Mouse (Mus musculus): ENCODE results near the gene Mrps11.

Gene Mrps11

DNA sequence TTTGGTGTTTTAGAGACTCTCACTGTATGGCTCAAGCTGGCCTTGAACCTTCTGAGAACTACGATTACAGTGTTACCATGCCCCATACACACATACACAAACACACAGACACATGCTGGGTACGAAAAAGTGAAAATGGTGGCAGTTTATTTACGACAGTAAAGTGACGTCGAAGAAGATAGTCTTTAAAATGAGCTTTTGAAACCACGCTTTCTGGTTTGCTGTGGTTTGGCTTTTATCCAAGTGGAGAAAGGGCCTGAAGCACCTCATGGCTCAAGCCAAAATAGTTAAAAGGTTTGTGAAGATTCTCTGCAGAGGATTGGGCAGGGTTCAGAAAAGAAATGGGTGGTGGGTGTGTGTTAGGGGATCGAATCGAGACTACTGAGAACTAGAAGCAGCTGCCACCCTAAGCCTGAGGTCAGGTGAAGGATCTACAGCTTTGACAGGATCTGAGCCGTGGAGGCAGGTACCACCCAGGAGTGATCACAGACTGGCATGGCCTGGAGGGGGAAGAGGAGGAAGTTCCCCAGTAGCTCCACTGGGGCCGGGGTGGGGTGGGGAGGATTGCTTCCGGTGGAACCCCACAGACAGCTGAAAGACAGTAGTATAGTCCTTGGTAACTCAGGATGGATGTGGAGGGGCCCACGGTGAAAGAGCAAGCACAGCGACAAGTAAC is 11.1 kb downstream of the Mrps11 start:
- DNase-seq (ENCODE audit: low read depth, low spot score) = peak; percentile 32

DNA sequence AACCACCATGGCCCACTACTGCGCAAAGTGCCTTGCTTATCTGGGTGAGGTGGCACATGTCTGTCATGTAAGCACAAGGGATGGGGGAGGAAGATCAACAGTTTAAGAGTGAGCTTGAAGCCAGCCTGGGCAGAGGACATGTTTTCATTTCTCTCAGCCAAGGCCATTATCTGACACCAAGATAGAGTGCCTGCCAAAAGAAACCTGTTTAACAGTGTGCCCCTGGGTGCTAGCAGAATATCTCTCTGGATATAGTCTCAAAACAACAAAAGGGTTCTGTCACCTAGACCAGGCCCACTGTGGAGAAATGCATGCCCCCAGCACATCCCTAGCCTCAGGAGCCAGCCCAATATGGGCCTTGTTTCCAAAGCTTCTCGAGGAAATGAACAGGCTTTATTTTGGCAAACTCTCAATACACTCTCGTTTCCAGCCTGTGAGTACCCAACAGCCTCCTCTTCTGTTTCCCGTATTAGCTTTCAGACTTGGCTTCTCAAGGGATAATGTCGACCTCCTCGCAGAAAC is 11.7 kb downstream of the Mrps11 start:
- DNase-seq (ENCODE audit: low read depth, low spot score) = no peak

DNA sequence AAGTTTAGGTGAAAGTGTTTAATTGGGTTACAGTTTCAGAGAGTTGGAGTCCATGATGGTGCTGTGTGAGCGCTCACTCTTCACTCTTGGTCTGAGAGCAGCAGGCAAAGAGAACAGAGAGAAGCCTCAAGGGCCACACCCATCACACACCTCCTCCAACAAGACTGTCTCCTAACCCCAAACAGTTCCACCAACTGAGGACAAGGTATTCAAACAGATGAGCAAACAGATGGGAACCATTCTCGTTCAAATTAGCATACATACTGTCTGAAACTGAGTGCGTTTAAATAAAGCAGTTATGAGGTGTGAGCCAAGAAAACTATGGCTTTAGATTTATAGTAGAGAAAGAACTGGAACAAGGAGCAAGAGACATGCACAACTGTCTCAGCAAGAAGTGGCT is 13.7 kb downstream of the Mrps11 start:
- no peak for DNase-seq (ENCODE audit: low read depth, low spot score)

DNA sequence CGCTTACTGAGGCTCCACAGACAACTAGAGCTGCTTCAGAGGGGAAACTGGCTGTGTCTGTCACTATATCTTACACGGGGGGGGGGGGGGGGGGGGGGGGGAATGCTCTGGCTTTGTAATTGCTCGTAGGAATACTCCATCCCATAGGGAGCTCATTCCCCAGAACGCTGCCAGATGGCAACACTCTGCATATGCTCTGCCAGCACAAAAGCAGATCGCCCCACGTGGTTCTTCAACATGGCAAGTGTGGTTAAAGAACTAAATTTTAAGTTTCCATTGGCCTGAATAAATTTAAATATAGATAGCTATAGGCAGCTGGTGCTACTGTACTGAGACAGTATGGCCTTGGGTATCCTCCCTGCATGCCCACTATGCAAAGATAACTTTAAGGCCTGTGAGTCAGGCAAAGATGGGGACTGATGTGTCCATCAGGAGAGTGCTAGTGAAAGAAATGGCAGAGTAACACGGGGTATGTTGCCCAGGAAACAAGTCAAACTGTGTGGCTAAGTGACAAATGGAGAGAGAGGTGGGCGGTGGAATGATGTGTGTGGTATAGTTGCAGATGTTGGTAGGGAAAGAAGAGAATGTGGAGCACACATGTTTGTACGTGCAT is 15.0 kb downstream of the Mrps11 start:
- no peak for DNase-seq (ENCODE audit: low read depth, low spot score)

DNA sequence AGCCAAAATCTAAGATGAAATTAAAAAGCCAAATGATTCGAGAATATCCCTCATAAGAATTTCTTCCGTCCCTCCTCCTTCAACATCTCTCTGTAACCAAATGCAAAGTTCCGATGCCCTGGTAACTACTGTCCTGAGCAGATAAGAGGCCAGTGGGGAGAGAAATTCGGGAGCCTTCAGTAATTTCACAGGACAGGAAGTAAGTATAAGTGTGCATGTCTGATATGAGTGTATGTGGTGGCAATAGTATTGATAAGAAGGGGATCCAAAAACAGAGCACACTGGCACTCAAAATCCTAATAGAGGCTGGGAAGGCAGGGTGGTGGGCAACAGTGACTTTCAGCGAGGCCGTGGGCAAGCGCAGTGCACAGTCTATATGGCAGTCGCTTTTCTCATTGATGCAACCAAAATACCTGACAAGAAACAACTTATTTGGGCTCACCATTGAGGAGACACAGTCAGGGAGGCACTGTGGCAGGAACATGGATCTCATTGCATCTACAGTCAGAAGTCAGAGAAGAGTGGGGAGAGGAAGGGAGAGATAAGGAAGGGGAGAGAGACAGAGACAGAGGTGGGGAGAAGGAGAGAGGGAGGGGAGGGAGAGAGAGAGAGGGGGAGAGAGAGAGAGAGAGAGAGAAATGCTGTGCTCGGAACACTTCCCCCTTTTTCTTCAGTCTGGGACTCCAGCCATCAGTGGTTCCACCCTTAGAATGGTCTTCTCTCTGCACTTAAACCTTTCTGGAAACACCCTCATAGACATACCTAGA is 17.0 kb downstream of the Mrps11 start:
- no peak for DNase-seq (ENCODE audit: low read depth, low spot score)

DNA sequence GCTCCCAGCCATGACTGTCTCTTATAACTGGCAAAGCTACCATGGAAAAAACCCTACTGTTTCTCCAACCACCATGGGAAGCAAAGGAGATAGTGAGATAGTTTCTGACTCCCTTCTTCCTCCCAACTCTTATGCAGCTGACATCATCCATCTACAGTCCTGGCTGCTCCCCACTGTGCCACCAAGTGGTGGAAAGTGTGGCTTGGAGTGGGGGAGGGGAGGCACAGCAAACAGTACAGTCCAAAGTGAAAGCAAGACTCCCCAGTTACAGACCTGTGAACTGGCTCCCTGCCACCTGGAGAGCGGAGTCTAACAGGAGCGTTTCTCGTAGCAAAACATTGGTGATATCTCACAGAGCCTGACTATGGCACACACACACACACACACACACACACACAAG is 20.9 kb downstream of the Mrps11 start:
- DNase-seq (ENCODE audit: low read depth, low spot score) = peak; percentile 40

- no peak for DNase-seq (ENCODE audit: low read depth, low spot score)
These were observed 24.3 kb downstream of the Mrps11 start for GRCm38 (mm10) chr7:78807192-78807591.

DNA sequence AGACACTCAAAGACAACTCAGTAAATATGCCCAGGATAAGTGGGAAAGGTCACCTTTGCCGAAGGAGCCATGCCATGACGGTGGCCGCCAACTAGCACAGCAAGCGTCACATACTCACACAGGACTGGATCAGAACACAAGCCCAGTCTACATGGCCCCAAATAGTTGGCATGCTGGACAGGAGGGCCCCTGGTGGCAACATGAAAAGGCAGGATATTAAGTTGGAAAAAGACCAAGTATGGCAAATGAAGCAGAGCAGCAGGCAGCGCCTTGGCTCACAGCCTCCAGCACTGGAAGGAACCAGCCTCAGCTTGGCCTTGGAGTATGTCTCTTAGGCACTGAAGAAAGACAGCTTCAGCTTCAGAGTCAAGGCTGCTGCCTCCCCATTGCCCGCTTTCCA is 30.9 kb downstream of the Mrps11 start:
- no peak for DNase-seq (ENCODE audit: low read depth, low spot score)

DNA sequence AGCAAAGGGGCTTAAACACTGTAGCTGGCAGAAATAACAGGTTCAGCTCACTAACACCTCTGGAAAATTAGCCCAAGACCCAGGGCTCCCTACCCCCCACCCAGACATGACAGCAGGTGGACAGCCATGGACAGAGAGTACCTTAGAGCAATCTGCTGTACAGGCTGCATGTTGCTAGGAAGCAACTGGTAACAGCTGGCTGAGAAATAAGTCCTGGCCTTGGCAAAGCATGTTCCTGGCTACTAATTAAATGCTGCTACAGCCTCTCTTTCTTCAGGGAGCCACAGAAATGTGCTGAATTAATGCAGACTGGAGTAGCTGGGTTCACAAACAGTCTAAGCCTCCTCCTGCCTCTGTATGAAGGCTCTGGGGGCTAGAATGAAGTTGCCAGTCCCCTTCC is 31.8 kb downstream of the Mrps11 start:
- no peak for DNase-seq (ENCODE audit: low read depth, low spot score)

DNA sequence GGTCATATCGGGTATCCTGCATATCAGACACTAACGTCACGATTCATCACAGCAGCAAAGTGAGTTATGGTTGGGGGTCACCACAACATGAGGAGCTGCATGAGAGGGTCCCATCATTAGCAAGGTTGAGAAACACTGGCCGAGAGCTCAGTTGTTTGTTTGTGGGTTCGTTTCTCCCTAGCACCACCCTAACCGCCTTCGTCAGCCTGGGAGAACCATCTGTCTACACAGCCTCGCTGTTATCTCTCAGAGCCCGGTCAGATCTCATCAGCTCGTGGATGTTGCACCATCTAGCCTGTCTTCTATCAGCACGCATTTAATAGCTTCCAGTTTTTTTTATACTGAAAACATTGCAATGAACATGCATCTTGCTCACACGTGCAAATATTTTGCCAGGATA is 35.4 kb downstream of the Mrps11 start:
- no peak for DNase-seq (ENCODE audit: low read depth, low spot score)

- no peak for DNase-seq (ENCODE audit: low read depth, low spot score)
These were observed 43.9 kb downstream of the Mrps11 start for GRCm38 (mm10) chr7:78826682-78827385.

DNA sequence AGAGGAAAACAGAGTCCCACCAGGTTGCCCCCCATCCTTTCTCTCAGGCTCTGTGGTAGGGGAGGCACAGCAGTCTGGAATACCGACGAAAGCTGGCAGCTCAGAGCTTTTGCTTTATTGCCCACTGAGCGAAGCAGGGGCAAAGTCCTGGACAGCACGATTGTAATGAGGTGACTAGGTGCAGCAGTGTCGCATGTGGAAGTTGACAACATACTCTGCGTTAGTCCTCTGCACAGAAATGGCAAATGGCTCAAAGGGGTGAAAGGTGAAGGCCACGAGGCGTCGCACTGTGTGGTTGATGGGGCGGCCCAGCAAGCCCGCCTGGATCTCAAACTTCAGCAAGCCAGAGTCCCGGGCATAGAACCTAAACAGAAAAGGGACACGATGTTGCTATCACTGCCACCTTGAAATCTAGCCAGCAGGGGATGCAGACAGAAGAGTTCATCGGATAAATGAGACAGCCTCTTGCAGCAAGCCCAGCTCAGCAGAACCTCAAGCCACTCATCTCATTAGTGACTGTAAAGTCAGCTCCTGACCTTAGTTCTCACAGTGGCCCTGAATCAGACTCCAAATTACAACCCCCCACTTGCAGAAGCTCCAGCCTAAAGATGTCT is 44.9 kb downstream of the Mrps11 start:
- no peak for DNase-seq (ENCODE audit: low read depth, low spot score)

DNA sequence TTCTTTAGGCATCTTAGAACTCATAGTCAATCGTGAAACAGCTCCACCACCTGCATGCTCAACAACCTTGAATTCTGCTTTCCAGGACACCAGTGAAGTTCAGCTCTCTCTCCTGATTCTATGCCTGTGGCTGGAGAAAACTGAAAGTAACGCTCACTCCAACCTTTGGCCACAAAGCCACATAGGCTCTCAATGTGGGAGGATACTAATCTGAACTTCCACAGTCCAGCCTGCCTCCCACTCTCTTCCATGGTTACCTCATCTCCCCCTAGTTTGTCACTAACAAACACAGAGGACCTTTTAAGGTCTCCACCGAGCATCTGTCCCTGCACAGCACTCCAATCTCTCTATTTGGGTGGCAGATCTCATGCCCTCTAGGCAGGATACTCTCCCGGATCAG is 52.7 kb downstream of the Mrps11 start:
- no peak for DNase-seq (ENCODE audit: low read depth, low spot score)

GRCm38 (mm10) chr7:78837250-78837649 is 54.3 kb downstream of the Mrps11 start:
- no peak for DNase-seq (ENCODE audit: low read depth, low spot score)

GRCm38 (mm10) chr7:78841601-78842000 is 58.7 kb downstream of the Mrps11 start:
- DNase-seq (ENCODE audit: low read depth, low spot score) = no peak

Data from CD4-positive helper T cell, adult 2 months (primary cell).